Mouse (Mus musculus) embryo, embryonic 11.5 days (tissue): ENCODE measurements around the gene Sh3glb2.

ENCODE experiments used
- DNase-seq: peaks from one replicate; pipeline ENCODE4 v3.0.0-alpha.2; 2012; ENCODE audit warnings: low read depth, low spot score

Gene Sh3glb2

DNA sequence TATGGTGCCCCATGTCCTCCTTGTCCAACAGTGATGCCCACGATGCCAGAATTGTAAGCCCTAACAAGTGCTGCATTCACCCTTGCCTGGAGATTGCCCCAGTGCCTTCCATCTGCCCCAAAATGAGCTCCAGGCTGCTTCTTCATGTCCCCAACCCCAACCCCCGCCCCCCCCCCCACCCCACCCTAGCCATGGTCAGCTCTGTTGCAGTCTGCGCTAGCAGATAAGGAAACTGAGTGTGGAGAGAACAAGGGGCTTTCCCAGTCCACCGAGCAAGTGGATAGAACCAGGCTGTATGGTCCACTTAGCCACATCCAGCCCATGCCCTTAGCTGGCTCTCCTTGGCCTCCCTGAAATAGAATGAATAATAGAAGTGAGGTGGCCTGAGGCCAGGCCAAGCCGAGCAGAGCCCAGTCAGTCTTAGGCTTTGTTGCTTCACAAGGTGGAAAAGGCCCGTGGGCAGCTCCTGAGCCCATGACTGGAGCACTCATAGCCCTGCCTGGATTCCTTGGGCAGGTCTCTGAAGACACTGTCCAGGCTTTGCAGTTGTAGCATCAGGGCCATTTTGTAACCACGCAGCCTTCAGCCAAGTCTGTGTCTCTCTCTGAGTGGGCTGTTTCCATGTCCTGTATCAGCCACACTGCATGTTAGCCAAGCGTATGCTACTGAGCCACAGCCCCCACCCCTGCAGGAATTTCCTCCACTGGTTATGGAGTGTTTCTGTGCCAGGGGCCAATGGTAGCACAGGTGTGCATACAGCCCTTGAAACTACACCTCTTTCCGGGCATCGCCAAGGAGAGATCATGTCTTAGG is 21.6 kb upstream of the Sh3glb2 start:
- DNase-seq: no peak

DNA sequence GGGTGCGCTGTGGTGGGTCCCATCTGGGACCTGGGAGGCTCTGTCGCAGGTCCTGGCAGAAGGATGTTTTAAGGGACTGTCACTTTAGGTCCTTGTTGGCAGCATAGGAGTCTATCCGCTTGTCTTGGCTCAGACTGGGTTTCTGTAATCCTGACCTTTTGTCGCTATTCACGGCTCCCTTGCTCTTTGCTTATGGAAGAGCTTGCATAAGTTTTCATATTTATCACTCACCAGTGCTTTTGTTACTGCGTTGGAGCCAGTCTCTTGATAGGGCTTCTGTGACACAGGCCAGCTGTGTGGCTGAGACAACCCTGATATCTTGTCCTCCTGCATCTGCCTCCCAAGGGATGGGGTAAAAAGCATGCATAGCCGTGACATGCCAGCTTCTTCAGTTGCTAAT is 20.2 kb upstream of the Sh3glb2 start:
- DNase-seq: no peak

DNA sequence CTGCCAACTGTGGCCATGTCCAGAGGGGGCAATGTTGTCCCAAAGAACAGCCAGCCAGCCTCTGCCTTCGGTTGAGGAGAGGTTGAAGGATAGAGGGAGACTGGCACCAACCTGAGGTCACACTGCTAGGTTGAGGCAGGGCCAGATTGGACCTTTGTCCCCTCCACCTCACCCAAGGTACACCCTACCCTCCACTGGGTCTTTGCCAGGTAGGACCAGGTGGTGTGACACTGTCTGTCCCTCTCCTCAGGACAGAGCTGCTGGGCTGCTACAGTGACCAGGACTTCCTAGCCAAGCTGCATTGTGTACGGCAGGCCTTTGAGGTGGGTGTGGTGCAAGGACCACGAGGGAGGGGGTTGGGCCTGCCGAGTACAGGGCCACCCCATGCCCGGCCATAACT is 18.6 kb upstream of the Sh3glb2 start:
- DNase-seq: no peak

DNA sequence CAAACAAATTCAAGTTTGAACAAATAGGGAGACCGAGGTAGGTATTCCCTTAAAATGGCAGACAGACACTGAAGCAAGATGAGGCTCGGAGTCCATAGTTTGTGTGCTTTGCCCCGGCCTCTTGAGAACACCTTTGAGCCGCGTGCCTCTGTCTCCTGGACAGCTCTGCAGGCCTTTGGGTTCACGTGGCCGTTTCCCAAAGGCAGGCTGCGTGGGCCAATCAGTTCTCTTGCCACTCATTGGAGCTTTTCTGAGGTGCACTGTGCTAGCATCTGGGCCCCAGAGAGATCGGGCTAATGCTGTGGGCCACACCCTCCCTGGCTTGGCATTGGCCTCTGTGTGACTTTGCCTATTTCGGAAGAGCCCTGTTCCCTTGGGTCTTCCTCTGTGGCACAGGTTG is 16.8 kb upstream of the Sh3glb2 start:
- no peak for DNase-seq

DNA sequence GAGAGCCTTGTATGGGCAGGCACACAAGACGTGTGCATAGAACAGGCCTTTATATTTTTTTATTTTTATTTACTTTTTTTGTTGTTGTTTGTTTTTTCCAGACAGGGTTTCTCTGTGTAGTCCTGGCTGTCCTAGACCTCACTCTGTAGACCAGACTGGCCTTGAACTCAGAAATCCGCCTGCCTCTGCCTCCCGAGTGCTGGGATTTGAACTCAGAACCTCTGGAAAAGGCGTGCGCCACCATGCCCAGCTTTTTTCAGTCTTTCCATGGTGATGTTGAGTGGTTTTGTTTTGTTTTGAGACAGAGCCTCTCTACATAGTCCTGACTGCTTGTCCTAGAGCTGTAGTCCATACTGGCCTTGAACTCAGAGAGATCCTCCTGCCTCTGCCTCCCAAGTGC is 13.6 kb upstream of the Sh3glb2 start:
- no peak for DNase-seq

DNA sequence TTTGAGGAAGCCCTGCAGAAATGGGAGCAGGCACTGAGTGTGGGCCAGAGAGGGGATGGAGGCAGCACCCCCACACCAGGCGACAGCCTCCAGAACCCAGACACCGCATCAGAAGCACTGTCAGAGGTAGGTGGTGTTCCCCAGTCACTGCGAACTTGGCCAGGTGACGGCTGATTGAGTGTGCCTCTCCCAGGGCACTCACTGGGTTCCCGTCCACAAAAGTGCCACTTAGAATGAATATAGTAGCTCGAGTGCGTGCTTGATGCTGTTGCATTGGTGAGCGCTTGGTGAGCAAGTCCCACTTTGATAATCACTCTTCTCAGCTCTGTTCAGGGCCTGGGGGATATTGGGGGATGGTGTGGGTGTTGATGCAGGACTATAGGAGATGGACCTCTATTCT is 12.4 kb upstream of the Sh3glb2 start:
- no peak for DNase-seq

DNA sequence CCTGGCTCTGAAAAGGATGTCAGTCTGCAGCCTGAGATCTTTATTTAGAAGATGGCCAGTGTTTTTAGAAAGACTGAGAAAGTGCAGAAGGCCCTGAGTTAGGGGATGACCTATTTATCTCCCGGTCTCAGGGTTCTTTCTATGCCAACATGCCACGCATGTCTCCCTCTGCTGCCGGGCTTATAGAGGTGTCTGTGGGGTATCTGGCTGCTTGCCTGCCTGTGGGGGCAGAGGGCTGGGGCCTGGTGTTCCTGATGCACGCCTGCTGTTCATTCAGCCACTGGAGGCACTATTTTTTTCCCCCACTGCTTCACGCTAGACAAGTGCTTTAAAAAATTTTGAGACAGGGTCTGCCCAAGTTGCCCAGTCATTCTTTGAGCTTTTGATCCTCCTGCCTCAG is 7.1 kb upstream of the Sh3glb2 start:
- no peak for DNase-seq

DNA sequence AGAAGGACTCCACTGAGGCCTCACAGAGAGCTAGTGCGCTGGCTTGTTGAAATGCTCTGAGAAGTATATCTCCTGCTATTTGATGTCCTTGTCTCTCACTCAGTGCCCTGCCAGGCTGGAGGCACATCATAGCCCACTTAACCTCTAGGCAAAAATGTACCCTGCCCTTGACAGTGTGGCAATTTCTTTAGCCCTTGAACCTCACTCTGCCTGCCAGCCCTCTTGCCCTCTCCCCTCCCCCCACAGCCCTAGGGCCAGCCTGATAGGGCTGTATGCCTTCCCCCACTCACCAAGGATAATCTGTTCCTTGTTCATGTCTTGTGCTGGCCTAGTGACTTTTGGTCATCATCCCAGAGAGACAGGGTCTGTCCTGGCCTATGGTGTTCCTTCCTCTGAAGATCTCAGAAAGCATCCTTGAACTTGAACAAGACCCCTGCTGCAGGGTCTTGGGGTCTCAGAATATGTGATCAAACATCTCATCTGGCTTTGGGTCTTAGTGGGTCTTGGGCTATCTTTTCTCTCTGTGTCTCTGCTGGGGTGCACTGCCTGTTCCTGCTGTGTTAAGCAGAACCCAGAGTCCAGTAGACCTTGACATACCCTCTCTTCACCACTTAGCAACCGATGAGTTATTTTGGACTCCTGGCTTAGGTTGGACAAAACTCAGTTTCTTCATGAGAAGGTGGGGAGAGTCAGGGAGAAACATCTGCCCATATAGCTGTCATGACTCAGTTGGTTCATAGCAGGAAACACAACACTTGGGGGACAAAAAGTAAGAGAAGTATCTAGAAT is 6.3 kb upstream of the Sh3glb2 start:
- DNase-seq: no peak

DNA sequence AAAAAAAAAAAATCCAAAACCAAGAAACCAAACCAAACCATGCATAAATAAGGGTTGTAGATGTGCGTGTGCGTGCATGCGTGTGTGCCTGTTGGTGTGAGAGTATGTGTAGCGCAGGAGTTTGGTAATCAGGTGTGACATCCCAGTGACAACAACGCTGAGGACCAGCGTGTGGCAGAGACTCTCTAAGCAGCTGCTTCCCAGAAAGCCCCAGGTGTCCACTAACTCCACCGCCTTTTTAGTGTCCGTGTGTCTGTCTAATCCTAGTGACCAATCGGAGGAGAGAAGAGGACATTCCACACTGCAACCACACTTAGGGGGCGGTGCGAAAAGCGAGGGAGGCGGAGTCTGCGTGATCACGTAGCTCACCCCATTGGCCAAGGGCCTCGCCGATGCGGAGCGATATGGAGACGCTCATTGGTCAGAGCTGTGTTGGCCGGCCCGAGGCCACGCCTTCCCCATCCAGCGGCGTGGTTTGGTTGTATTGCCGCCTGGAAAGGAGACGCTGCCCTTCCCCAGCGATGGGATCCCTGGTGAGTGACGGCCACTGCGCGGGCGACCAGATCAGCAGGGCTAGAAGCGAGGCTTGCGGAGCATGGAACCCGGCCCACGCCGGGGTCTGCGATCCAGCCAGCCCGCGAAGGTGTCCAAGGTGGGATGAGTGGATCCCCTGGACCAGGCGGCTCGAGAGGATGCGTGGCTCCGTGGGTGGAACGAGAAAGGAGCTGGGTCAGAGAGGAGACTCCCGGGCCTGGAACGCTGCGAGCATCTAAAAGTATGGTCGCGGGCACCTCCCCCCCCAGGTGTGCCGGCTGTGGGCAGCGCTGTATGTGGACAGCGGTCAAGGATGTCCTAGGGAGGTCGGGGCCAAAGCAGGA is 4.9 kb upstream of the Sh3glb2 start, which contains the start of gene Miga2:
Gene Miga2, plus strand, starts transcription at position 461 of the 878 bp plus-strand sequence.
- peak; percentile 99 for DNase-seq

DNA sequence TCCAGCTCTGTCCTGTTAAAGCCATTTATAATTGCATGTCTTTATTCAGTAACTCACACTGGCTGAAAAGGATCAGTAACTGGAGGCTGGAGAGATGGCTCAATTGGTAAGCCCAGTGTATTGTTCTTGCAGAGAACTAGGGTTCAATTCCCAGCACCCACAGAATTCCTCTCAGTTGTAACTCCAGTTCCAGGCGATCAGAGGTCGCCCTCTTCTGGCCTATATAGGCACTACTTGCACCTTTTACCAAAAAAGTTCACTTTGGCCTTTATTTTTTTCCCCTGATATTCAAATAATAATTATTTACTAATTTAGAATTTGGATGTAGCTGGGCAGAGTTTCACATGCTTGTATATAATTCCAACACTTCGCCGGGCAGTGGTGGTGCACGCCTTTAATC is 3.7 kb upstream of the Sh3glb2 start:
- DNase-seq: no peak

DNA sequence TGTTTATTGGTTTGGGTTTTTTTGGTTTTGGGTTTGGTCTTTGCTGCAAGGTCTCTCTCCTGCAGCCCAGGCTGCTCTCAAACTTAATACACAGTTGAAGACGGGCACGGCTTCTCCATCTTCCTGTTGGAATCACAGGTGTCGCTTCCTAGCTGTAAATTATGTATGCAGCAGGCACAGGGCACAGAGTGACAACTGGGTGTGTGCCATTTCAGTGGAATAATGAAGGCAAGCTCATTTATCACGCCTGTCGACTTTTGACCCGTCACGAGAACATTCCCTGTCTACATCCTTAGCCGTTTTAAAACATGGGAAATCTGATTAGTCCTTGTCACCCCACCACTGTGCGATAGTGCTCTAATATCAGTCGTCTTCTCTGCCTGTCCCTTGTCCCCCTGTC is 1.5 kb upstream of the Sh3glb2 start:
- DNase-seq: no peak

DNA sequence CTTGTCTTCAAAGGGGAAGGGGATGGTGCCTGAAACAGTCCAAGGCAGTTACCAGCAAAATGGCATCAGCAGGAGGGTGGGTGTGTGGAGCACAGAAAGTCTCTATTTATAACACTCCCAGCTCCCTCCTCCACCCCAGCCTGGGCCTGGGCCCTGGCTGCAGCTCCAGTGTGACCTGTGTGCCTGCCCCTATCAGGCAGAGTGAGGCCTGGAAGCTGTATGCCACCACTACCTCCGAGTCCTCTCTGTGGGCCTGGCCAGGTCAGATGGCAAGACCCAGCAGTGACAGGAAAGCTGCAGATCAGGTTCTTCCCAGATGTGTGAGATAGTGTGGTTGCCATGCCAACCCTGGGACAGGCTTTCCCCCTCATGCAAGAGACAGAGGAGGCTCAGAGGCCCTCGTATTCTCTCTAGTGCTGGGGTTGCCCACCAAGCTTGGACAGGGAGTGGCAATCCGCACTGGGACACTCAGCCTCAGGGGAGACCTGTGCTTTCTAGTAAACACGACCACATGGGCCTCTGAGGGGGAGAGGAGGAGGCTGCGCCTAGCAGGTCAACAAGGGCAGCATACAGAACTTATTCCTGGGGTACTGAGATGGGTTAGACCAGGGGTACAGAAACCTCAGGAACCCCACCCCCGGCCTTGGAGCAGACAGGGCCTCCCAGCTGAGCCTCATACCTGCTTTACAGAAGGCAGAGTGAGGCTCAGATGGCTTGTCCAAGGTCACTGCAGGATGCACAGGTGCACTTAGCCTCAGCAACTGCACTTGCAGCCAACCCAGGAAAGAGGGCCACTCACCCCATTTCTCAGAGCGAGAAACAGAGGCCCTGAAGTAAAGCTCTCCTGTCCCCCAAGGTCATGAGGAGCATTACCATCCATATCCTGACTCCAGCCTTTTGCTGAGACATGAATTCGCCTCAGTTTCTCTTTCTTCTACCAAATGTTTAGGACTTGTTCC is 1.3 kb downstream of the Sh3glb2 start:
- DNase-seq: no peak

DNA sequence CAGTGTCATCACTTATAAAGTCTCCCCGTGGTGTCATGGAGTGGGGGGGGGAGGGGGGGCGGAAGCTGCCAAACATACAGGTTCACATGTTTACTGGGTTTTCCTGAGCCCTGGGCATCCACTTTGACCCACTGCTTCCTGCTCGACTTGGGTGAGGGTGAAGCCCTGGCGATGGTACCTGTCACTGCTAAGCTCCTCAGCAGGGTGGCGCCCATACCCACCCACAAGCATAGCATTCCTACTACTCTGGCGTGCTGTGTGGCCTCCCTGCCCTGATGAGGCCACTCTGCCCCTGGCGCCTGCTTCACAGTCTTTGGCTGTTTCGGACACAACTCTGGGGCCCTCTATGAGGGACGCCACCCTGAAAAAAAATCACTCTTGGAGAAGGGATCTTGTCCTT is 2.2 kb downstream of the Sh3glb2 start:
- DNase-seq: no peak

DNA sequence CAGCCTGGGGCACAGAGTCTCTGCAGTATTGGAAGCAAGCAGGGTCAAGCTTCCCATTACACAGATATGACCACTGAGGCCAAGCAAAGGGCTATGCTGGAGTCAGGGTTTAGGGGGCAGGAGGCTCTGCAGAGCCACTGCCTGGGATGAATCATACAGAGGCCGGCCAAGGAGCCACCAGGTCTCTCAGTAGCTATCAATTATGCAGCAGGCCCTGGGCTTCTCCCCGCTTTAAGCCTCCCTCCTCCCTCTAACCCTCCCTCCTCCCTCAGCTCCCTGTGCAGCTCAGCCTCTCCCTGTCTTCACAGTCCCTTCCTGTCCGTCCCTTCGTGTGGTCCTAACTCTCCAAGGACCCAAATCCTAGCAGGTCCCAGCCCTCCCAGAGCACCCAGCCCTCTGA is 2.9 kb downstream of the Sh3glb2 start:
- DNase-seq: no peak

DNA sequence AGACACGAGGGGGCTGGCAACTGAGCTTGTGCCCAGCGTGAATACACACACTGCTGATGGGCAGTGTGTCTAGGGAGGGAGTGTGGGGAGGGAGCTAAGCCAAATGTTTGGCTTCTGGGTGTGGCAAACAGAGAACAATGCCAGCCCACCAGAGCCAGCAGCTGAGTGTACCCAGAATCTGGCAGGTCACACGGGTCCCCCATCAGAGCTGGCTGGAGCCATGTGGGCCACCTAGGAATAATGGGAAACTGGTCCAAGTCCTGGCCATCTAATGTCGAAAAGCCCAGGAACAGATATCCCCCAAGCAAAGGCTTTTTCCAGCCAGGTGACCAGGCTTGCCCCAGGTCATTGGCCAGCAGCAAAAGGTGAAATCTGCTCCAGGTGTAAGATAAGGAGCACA is 3.3 kb downstream of the Sh3glb2 start:
- no peak for DNase-seq

DNA sequence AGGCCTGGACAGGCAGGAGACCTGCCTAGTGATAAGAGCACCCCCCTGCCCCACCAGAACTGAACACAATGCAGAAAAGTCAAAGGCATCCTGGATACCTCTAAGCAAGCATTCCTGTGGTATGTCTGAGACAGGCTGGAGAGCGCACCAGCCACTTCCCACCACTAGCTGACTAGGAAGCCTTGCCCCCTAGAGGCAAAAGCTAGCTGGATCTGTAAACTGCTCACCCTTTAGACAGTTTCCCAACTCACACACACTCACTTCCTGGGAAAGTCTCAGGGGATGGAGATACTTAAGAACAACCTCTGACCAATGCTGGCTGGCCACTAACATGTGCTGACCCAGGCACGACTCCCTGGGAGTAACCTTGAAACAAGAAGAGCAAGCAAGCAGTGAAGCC is 8.0 kb downstream of the Sh3glb2 start:
- DNase-seq: no peak

DNA sequence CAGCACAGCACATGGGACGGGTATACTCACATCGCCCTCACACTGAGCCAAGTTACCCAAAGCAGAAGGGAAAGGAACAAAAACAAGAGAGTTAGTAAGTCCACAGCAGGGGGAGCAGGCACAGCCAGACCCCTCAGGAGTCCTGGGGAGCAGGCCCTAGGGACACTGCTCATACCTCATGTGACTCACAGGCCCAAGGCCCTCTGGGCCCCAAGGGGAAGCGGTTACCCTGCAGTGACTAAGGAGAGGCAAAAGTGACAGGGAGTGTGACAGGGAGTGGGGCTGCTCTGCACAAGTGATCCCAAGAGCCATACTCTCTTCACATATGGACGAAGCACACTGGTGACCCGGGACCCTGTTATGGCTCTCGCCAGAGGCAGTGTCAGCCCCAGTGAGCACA is 9.9 kb downstream of the Sh3glb2 start:
- DNase-seq: no peak

DNA sequence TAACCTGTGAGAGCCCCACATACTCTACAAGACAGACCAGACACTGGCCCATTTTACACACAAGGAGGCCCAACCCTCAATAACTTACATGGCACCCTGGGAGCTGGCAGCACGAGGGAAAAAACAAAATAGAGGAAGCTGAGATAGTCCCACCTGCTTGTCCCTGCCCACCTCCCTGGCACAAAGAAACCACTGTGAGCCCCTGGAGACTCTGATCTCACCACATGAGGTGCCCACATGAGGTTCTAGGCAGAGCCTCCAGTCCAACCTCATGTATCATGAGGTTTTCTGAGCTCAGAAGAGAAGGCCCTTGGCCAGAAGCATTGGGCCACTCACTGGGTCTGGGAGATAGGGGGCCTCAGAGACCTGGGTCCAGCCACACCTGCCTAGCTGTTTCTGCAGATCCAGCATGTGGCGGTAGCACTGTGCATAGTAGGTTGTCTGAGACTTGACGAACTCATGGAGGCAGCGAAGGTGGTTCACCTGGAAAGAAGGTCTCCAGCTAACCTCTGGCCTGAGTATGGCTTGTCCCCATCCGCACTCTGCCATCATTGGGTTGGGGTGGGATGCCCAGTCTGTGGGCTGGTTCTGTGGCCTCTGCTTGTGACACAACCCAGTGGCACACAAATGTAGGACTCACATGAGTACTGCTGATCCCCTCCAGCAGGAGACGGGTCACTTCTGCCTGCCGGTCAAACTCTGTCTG is 13.0 kb downstream of the Sh3glb2 start:
- no peak for DNase-seq

DNA sequence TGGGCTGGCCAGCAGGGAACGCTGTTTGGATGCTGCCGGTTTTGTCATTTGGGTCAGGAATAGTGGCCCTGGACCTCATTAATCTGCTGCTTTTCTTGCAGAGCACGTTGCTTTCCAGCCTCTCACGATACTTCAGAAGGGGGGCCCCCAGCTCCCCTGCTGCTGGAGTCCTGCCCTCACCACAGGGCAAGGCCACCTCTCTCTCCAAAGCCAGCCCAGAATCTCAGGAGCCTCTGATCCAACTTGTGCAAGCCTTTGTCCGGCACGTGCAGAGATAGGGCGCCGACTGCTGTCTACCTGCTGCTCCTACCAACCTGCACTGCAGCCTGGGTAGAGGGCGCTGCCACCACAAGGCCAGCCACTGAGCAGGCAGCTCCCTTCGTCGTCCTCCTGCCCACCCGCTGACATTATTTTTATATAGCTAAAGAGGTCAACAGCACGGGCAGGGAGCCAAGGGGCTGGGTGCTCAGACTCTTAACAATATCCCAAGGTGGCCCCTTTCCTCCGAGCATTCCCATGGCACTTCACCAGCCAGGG is 15.5 kb downstream of the Sh3glb2 start:
- DNase-seq: no peak

DNA sequence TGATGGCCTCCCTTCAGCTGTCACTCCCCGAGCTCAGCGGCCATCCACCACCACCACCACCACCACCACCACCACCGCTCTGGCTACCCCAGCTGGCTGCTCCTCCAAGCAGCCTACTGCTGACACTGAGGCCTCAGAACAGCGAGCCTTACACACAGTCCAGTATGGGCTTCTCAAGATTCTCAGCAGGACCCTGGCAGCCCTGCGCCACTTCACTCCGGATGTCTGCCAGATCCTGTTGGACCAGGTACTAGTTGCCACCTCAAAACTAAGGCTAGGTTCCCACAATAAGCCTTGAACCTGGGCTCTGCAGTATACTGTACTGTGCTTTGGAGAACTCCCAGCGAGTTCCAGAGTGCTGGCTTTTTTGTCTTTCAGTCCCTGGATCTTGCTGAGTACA is 16.6 kb downstream of the Sh3glb2 start:
- DNase-seq: no peak
